Mouse (Mus musculus) cerebellum, adult 11 months (tissue): Measurements from ENCODE around the gene Ugt1a7c.

Experiments used
- DNase-seq: peaks from one replicate; pipeline ENCODE4 v3.0.0; 2022

The Ugt1a7c gene

DNA sequence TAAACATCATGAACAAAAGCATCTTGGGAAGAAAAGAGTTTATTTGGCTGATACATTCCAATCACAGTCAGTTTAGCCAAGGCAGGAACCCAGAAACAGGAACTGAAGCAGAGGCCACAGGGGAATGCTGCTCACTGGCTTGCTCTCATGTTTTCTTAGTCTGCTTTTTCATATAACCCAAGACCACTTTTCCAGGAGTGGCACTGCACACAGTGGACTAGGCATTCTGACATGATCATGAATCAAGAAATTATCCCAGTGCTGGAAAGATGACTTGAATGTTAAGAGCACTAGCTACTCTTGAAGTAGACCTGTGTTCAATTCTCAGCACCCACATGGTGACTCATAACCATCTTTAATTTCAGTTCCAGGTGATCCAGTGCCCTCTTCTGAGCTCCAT, 130.9 kb downstream of the Ugt1a7c start:
- DNase-seq, result no peak

DNA sequence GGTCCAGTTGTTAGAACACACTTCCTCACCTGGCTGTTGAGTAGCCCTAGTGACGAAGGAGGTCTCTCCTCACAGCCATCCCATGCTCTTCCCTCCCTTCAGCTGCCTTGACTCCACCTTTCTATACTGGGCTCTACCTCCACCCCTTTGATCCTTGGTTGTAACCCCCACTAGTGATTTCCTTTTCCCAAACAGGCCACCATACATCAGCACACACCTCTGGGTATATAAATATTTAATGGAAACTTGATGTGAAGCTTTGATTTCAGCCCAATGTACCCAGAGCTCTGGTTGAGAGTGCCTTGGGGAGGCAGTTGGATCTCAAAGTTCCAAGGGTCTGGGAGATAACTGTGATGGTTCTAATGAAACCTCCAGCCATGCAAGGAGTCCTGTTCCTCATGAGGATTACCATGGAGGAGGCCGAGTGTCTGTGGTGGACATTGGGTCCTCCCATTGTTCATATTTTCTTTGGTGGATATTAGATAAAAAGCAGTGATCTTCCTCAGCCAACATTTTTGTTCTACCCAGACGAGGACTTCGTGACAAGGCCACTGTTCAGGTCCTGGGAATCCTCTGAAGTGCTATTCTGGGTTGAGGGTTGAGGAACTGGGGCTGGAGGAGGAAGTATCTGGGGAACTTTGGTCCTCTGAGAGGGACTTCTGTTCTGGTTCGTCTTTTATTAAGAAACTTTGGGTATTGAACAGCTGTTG, 132.0 kb downstream of the Ugt1a7c start, which contains the start of gene Mroh2a:
Mroh2a (plus strand) TSS at position 317 of the 710 bp plus-strand sequence.
- DNase-seq, result no peak

DNA sequence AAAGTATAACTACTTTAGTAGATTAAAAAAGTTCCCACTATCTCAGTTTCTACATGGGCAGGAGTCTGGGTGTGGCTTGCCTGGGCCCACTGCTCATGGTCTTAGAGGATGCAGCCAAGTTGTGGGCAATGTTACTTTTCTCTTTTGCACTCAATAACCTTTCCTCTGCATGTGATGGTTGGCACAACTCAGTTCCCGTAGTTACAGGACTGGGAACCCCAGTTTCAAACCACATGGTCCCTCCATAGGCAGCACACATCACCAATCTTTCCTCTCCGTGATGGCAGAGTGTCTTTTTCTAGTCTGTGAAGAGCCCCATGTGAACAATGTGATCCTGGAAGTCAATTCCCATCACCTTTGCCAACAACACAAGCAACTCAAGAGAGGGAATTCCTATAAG, 132.6 kb downstream of the Ugt1a7c start:
- no peak for DNase-seq

GRCm38 (mm10) chr1:88228121-88228520, 133.3 kb downstream of the Ugt1a7c start:
- no peak for DNase-seq

GRCm38 (mm10) chr1:88229566-88229965, 134.7 kb downstream of the Ugt1a7c start:
- DNase-seq, result no peak

DNA sequence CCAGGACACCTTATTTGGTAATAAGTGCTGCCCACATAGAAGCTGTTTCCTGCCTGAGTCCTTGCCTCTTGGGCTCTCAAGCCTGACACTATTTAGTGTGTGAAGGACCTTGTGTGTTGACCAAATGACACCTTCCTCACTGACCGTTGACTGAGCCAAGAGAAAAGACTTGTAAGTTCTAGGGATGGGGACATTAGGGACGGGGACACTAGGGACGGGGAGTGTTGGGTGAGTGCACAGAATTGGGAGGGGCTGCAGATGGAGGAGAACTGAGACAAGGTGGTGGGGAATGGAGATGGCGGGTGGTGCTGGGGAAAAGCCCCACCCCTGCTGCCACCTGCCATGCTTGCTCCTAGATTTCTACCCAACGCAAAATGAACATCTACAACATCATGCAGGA, 135.1 kb downstream of the Ugt1a7c start:
- no peak for DNase-seq

DNA sequence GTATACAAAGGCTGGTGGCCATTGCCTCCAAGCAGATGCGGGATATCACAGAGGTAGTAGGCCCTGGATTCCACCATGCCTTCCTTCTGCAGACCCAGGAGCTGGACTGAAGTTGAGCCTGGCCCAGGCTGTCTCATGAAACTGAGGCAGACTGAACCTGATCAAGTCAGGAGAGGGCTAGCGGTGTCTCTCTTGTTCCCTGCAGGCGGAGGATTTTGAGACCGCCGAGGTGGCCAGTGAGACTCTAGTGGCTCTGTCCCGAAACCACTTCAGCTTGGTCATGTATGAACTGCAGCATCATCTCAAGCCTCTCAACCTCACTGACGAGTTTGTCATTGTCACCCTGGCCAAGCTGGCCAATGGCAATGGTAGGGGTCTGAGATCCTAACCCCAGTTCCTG, 135.6 kb downstream of the Ugt1a7c start:
- no peak for DNase-seq

GRCm38 (mm10) chr1:88230981-88231802, 136.3 kb downstream of the Ugt1a7c start:
- DNase-seq, result no peak

DNA sequence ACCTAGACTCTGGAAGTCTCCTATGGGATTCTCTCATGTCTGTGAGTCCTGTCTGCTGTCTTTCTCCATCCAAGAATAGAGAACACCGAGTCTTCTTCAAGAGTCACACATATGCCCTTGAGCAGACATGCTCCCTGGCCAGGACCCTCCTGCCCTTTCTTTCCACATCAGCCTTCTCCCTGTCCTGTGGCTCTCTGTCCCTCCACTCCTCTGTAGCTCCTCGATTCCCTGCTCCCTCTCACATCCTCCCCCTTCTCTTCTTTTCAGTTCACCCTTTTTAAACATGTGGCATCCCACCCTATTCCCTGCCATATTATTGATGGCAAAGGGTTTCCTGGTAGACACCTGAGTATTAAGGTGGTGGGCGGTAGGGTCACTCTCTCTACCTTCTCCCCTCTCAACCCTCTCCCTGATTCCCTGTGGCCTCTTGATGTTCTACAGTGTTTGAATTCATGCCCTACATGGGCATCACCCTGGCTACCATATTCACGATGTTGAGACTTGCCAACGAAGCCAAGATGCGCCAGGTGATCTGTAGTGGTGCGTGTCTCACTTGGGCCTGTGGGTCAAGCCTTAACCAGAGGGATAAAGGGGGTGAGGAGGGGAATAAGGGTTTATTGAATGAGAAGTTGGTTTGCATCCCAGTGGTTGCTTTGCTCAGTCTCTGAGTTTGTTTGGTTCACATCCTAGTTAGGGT, 137.1 kb downstream of the Ugt1a7c start:
- no peak for DNase-seq

- no peak for DNase-seq
These were observed 138.0 kb downstream of the Ugt1a7c start for GRCm38 (mm10) chr1:88232664-88233380.

DNA sequence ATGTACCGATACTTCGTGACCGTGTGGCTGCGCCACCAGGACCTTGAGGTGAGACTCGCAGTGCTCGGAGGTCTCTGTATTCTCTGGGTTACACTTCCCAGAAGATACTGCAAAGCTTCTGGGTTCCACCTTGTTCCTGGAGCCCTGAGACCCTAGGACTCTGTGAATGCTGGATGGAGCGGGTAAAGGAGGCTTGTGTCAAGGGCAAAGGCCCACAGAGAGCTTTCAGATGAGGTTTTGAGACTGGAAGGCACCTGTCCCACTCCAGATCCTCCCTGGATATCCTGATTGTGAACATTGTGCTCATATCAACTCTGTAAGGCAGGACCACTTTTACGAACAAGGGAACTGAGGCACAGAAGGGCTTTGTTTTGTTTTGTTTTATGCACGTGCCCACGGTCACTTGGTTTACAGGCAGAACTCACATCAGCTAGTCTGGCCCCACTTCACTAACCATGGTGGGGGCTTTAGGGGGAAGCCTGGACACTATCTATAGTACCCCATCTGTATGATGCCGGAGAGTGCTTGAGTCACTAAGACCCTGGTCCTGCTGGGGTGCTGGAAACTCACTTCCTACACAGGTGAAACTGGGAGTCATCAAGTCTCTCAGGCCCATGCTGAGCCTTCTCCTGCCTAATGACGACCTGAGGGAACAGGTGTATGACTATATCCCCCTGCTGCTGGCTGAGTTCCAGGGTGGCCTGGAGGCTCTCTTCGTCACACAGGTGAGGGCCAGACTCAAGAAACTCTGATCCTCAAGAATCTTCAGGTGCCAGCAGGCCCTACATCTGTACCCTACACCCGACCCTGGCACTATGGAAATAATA, 138.8 kb downstream of the Ugt1a7c start:
- no peak for DNase-seq

GRCm38 (mm10) chr1:88234248-88234610, 139.4 kb downstream of the Ugt1a7c start:
- no peak for DNase-seq

- DNase-seq, result no peak
These were observed 139.8 kb downstream of the Ugt1a7c start for GRCm38 (mm10) chr1:88234646-88235045.

DNA sequence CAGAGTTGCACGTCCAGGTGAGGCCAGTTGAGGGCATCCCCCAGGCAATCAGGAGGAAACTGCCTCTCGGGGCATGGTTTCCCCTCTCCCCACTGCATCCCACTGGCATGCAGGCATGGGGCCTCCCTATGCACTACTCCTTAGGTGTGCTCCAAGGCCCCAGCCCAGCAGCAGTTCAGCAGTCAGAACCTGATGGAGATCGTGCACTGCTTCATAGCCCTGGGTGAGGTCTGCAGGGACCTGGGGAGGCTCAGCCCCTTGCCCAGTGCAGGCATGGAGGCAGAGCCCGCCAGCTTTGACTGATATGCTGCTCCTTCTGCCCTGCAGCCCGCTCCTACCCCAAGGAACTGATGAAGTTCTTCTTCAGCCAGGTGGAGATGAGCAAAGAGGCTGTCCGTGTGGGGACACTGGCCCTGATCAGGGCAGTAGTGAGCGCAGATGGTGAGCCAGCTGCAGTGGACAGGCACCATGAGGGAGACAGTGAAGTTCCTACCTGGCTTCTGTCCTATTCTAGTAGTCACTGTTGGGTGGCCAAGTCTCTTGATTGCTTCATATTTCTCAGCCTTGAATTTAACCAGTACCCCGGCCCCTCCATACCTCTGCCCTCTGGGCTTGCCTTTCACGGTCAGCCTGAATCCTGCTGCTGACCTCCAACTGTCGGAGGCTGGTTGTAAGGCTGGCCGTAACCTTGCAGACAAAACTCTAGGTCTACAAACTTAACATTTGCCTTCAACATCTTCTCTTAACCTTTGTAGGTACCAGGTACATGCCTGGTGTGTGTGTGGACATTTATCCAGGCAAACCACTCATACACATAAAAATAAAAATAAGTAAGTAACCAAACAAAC, 140.4 kb downstream of the Ugt1a7c start:
- DNase-seq, result no peak

- no peak for DNase-seq
These were observed 141.1 kb downstream of the Ugt1a7c start for GRCm38 (mm10) chr1:88235894-88236415.

- DNase-seq, result no peak
These were observed 142.4 kb downstream of the Ugt1a7c start for GRCm38 (mm10) chr1:88237311-88237710.

DNA sequence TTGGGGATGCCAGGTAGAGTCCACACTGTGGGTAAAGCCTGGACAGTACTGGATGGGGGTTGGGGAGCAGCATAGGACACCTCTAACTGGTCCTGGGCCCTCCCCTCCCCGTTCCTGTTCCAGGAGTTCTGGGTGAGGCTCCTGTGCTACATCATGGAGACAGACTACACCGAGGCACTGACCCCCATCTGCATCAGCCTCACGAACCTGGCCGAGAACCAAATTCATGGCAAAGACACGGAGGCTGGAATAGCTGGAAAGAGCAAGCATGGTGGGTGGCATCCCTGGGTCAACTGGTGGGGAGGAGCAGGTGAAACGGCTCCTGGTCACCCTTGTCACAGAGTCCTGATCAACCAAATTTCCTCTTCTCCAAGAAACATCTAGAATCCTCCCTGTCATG, 143.9 kb downstream of the Ugt1a7c start:
- DNase-seq, result no peak

GRCm38 (mm10) chr1:88240072-88240471, 145.2 kb downstream of the Ugt1a7c start:
- no peak for DNase-seq

GRCm38 (mm10) chr1:88240579-88240978, 145.7 kb downstream of the Ugt1a7c start:
- DNase-seq, result no peak

DNA sequence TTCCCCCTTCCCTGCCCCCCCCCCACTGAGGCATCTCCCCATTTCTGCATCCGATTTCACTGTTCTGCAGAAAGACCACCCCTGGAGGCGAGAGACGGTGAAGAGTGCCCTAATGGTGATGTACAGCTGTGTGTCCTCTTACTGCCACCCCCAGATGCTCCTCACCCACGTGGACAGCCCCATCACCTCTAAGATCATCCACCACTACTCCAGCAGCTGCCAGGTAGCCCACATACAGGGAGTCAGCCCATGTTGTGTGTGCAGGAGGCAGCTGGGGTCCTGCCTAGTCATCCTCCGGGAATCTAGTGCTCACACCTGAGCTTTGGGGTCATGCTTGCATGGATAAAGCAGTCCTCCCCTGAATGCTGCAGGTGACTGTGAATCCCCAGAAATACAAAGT, 149.0 kb downstream of the Ugt1a7c start:
- no peak for DNase-seq

DNA sequence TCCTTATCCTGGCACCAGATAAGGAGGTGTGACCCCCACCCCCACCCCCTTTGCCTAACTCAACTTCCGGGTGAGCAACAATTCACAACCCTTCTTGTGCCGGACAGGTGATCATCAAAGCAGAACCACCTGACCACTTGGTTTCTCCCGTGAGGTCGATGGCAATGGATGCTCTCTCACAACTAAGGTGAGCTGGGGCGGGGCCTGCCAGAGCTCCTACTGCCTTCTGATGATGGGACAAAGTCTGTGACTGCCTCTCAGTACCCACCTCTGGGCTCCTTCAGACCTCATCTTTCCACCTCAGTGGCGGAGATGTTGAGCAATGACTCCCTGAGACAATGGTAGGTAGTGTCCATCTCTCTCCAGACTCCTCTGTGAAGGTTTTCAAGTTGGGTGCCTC, 151.0 kb downstream of the Ugt1a7c start:
- DNase-seq, result no peak
